Mouse (Mus musculus) gastrocnemius, postnatal 10 days (tissue): ENCODE data around the gene 1700029I15Rik. TPM values are rescaled to one million over a fixed set of nuclear protein-coding genes. Genes with fewer than 3 reads are reported as not detected.

Source experiments
- DNase-seq: peaks from one replicate; pipeline ENCODE4 v3.0.0; 2021; ENCODE audit warnings: mixed read lengths
- long read RNA-seq, 2 experiments: library from polyadenylated mRNA; stranded (forward); transcript quantifications; one replicate each; pipeline ENCODE4 v2.0.0; 2021
- total RNA-seq, 2 experiments: library from RNA; stranded (reverse); gene quantifications; 2 replicates each; pipeline ENCODE4 v1.2.3; 2021

Gene 1700029I15Rik
- total RNA-seq: 1 to 10 TPM in 1 of 2 experiments, under 1 TPM in 1; 0.80 to 1.9 TPM
- long read RNA-seq, experiment 1: 0 reads
- long read RNA-seq, experiment 2, partial matches to known transcripts: 0 of 1 reads
- long read RNA-seq, experiment 2, other reads (novel, unspliced or antisense): 0 of 1 reads

DNA sequence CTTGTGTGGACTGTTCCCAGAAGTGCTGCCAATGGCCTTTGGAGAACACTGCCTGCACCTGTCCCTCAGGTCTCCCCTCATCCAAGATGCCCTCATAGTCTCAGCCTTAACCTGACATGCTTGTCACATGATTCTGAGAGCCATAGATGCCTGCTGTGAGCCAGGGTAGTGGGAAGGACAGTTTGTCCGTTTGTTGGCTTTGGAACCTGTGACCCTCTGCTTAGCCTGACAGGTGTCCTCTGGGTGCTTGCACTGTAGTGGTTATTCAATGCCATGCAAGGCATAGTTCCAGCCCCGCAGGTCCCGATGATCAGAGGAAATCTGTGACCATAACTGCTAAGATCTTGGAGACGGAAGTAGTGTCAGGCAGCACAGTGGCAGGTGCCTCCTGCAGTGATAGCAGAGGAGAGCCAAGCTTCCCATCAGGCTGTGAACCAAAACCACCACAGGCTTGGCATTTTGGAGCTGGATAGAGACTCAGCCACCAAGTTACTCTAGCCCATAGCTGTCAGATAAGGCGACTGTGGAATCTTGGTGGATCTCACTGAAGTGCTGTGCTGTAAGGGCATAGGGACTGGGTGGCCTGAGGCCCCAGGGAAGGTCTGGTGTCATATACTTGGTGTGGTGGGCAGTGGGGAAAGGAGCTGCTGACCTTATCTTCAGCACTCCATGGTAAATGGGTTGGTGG lies at the start of gene 1700029I15Rik:
TSS of gene 1700029I15Rik (plus strand) at position 638 of the 688 bp plus-strand sequence.
- no peak for DNase-seq

- no peak for DNase-seq
Observed at GRCm38 (mm10) chr2:92342418-92342817, 39.9 kb upstream of the 1700029I15Rik start.

DNA sequence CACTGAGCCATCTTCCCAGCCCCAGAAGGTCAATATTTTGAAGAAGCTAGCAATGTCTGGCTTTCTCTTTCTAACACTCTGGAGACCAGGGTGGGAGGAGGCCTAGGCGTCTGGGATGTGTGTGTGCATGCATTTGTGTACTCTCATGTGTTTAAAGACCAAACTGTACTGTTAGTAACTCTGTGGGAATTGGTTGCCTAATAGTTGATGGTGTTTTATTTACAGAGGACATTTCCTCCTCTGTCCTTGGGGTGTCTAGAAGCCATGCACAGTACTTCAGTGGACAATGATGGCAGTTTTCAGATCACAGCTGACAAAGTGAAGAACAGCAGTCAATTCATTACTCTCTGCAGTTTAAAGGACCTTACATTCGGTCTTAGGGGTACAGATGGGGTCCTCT lies 35.1 kb upstream of the 1700029I15Rik start:
- DNase-seq: no peak

DNA sequence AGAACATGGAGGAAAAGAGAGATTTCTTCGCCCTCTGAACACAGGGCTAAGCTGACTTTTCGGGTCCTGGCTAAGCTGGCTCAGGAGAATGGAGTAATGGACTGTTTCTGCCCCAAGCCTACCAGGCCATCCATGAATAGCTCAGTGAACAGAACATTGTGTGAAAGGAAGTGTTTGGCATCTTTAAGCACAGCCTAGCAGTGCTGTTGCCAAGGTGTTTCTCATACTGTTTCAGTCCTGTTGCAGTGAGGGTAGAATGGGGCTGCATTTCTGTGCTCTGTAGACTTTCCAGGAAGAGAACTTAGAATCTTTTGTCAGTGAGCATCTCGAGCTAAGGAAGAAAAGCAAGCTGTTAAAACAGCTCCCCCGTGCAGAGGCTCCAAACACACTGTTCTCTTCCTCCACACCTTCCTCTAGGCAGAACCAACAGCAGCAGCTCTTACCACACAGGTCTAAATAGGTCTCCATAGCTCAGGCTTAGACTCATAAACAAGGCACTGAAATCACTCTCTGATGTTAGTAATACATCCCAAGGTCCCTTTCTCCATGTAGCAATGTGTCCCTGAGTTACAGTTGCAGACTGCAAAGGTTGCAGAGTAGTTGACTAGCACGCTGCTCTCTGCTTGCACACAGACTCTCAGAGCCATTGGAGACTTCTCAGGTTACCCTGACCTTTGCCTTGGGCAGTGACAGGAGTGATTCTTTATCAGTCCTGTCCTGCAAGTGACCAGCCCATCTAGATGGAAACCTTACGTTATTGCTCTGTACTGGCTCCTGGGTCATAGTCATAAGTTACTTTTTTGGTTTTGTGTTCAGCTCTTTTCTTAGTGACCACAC lies 32.5 kb upstream of the 1700029I15Rik start:
- no peak for DNase-seq

GRCm38 (mm10) chr2:92350686-92351085 lies 31.7 kb upstream of the 1700029I15Rik start:
- DNase-seq: no peak

DNA sequence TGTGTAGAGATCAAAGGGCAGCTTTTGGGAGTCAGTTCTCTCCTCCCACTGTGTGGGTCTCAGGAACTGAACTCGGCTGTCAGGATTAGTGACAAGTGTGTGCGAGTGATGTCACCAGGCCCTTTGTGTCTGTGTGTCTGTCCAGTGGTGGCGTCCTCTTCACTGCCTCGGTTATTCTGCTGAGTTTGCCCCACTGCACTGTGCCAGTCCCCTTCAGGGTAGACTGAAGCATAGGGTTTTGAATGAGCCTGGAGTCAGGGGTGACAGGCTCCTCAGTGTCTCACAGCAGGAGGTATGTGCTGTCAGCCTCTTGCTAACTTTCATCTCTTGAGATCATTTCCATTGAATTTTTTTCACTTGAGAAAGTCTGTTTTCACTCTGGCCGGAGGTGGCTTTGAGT lies 28.9 kb upstream of the 1700029I15Rik start:
- no peak for DNase-seq

DNA sequence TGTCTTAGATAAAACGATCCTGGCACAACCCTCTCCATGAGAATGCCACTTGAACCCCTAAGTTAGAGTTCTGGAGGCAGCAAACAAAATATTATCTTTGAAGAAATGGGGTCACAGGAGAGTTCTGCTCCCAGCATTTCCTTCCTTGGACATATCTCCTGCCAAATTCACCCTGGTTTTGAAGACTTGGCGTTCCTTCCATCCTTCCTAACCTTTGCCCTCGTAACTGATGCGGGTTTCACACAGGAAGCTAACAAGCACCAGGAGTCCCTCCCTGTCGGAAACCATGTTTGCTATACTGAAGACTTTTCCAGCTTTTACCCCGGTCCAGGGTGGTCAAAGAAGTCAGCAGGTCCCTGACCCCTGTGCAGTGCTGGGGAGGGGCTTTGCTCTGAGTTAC lies 28.1 kb upstream of the 1700029I15Rik start:
- no peak for DNase-seq

DNA sequence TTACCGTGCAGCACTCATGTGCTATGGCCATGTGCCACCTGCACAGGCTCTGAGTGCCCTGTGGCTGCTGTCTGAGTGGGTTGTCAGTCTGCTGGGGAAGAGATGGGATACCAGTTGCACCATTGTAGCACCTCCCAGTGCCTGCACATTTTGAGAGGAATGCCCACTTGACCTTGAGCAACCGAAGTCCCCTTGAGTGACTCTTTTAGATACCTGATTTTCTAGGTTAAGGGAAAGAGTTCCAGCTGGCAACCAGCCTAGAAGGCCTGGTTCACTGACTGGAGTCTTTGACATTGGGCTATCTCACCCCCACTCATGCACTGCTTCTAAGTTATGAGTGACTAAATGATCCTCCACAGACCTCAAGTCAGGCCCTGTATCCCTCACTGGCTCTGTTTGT lies 23.0 kb upstream of the 1700029I15Rik start:
- no peak for DNase-seq

GRCm38 (mm10) chr2:92360186-92360823 lies 22.0 kb upstream of the 1700029I15Rik start:
- DNase-seq: no peak

DNA sequence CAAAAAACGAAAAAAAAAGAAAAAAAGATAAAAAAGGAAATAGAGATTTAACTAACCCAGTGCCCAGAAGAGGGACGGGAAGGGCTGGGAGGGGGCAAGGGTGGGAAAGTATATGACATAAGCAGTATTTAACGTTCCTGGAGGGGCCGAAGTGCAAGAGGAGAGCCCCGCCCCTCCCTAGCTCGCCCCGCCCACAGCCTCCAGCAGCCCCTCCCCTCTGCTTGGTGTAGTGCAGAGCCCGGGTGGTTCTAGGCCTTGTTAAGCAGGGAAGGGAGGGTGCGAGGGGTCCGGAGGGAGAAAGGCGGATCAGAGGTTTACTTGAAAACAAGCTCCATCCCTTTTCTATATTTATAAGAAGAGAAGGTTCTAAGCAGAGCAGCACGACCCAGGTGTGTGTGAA lies 21.4 kb upstream of the 1700029I15Rik start:
- no peak for DNase-seq

- no peak for DNase-seq
Observed at GRCm38 (mm10) chr2:92361795-92362194, 20.5 kb upstream of the 1700029I15Rik start.

DNA sequence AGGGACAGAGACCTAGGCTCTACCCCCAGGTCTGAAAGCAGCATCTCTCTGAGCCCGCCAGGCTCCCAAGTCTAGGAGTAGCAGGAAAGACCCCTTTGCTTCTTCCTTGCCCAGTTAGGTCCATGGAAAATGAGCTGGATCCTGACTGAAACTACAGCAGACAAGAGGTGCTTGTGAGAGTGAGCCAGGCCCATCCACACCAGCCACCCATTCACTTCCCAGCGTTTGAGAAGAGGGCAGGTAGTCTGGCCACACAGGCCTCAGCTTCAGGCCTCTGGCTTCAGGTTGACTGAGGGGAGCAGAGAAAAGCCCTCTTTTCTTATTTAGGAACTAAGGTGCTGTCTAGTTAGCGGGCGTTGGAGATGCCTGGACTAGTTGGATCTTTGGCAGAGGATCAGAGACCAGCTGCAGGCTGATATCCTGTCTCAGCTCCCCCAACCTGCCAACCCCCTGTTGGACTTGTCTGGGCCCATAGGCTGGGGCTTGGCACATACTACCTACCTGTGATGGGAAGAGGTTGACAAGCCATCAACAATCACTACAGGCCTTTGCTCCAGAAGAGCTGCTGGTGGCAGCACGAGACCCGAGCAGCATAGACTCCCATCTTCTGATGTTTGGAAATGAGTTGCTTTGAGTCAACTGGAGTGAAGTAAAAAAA lies 19.6 kb upstream of the 1700029I15Rik start:
- no peak for DNase-seq

DNA sequence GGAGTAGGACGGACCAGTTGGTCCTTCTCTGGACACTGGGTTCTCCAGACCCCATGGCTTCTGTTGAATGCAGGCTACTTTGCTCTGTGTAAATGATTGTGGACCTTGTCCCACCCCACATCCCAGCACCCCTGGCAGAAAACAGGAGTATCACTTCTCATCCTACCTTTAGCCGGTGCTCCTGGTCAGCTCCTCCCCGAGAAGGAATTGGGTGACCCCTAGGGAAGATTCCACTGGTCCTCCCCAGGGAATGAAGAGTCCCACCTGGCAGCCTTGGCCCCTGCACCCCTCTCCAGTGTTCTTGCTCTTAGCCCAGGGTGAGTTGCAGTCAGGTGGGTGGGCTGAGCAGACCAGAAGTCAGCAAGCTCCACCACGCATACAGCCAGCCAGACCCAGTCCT lies 18.3 kb upstream of the 1700029I15Rik start:
- no peak for DNase-seq

GRCm38 (mm10) chr2:92365568-92365967 lies 16.8 kb upstream of the 1700029I15Rik start:
- DNase-seq: no peak

DNA sequence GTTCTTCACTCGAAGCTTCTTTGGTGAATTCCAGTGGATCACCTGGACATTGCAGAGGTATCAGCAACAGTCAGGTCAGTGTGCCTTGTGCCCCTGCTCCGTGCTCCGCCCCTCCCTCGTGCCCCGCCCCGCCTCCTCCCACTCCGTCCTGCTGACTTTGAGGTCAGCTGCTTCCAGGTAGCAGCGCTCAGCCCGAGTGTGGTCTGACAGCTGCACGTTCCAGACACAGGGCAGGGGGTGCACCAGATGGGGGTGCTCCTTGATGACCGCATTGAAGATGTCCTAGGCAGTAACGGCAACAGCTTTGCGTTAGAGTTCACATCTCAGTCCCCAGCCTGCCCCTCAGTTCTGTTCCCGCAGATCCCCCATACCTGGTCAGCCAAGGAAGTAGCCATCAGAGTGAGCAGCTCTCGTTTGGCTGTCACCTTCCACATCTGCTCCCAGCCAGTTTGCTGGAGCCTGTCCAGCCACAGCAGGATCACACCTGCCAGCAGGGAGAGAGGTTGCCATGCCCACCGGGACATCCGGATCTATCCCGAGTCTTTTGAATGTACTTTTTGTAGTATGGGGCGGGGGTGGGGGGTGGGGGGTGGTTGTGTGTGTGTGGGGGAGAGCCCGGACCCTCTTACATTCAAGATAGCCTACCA lies 14.8 kb upstream of the 1700029I15Rik start:
- no peak for DNase-seq

DNA sequence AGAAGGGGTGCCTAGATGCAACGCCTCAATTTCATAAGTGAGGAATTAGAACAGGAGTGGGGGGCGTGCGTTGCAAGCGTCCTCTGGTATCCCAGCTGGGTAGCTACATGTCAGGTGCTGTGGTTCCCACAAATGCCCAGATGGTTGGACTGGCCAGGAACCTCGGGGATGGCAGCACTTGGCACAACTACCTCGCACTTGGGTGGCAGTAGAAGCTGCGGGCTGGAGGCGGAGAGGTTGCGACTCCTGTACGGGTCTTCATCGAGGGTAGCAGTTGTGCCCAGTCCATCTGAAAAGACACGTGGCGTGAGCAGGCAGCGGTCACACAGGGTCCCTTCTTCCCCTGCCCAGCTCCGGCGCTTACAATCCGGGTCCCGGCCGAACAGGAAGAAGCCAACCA lies 12.0 kb upstream of the 1700029I15Rik start:
- no peak for DNase-seq

- no peak for DNase-seq
Observed at GRCm38 (mm10) chr2:92370821-92371805, 11.2 kb upstream of the 1700029I15Rik start.

DNA sequence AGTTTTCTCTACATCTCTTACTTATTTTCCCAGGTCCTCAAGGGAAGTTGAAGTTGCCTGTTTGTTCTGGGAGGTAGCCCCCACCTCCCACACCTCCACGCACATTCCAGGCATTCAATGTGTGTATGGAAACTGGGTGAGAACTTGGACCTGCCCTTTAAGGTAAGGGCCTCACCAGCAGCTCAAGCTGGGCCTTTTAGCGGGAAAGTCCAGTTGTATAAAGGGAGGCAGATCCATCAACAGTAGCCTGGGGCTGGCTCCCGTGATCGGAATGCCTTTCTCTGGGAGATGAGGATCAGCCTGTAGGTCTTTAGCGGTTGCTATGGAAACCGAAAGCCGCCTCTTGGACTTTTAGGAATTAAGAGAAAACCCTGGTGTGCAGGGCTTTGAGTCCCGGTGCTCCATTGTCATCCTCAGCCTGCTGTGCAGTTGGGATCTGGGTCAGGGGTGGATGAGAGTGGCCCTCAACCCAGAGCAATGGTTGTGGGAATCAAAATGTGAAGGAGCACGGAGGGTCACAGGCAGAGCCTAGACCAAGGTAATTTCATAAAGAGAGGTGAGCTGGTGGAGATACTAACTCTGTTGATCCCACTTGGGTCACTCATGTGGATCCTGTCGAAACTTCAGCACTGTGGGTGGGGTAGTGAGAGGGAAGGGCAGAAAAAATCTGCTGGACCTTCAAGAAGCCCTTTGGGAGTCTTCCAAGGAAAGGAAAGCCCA lies 10.2 kb upstream of the 1700029I15Rik start:
- DNase-seq: no peak

DNA sequence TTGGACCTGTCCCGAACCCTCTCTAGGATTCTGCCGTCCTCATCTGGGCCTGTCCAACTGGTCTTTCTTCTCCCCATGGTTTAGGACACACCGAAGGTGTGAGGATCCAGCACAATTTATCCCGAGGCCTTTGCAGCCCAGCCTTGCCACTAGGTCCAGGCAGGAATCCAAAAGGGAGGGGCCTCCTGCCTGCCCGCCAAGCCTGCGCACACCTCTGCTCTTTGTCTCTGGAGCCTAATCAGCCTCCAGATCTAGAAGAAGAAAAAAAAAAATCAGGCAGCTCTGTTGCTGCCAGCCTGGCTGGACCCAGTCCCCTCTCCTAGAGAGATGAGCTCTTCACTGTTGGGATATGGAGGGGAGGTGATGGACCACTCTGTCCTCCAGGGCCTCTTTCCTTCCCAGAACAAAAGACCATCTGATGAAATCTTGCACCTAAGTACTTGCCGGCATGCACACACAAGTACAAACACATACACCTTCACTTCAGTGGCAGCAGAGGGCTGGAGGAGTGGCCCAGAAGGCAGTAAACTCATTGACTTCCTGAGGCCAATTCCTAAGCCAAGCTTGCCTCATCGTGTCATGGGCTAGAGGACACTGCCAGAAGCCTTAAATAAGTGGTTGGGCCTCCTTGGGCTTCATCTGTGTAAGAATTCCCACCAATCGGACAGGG lies 9.4 kb upstream of the 1700029I15Rik start:
- DNase-seq: no peak
